Mouse (Mus musculus) limb, embryonic 15.5 days (tissue): ENCODE measurements around the gene 9930104L06Rik. TPM values are rescaled to one million over a fixed set of nuclear protein-coding genes. Genes with fewer than 3 reads are reported as not detected.

Source experiments
- ATAC-seq: fragments of 200-750 bp; cut with Nextera tagmentation; 2 replicates; pipeline ENCODE4 v1.8.0; 2017; ENCODE audit warnings: low read depth, moderate TSS enrichment; ENCODE audit not compliant: insufficient number of reproducible peaks, low FRiP score, low TSS enrichment
- H3K27ac ChIP-seq: fragments of 300-500 bp; sonication (generic); 2 replicates; pipeline ENCODE4 v1.5.1; 2015; ENCODE audit warnings: moderate library complexity, mild to moderate bottlenecking, inconsistent platforms
- H3K27me3 ChIP-seq: fragments of 300-500 bp; sonication (generic); 2 replicates; pipeline ENCODE4 v1.6.1; 2015; ENCODE audit warnings: inconsistent platforms
- H3K36me3 ChIP-seq: fragments of 300-500 bp; sonication (generic); 2 replicates; pipeline ENCODE4 v1.6.1; 2015; ENCODE audit warnings: inconsistent platforms
- H3K4me1 ChIP-seq: fragments of 300-500 bp; sonication (generic); 2 replicates; pipeline ENCODE4 v1.6.1; 2015; ENCODE audit warnings: inconsistent platforms
- H3K4me2 ChIP-seq: fragments of 300-500 bp; sonication (generic); 2 replicates; pipeline ENCODE4 v1.6.1; 2015; ENCODE audit warnings: mild to moderate bottlenecking, inconsistent platforms
- H3K4me3 ChIP-seq: fragments of 300-500 bp; sonication (generic); 2 replicates; pipeline ENCODE4 v1.5.1; 2015; ENCODE audit warnings: mild to moderate bottlenecking, inconsistent platforms
- H3K9ac ChIP-seq: fragments of 300-500 bp; sonication (generic); 2 replicates; pipeline ENCODE4 v1.6.1; 2015; ENCODE audit warnings: inconsistent platforms
- H3K9me3 ChIP-seq: fragments of 300-500 bp; sonication (generic); 2 replicates; pipeline ENCODE4 v1.6.1; 2016; ENCODE audit warnings: inconsistent platforms
- WGBS: fragments of 180-500 bp; shearing (Covaris S2); methylation state at CpG from one replicate; pipeline ENCODE4 v1.1.7; 2015; 5-methylcytosine and 5-hydroxymethylcytosine counted together
- polyA plus RNA-seq: library from polyadenylated mRNA; unstranded; fragments of >200 nt; fragmentation: Nextera tagmentation; extraction: Ambion mirVana; gene quantifications from 2 replicates; pipeline ENCODE4 v1.2.1, GENCODE M21; 2015

Gene 9930104L06Rik
- polyA plus RNA-seq, 1 experiment from 2014 or later = 13.8 TPM

GRCm38 (mm10) chr4:124985671-124986602 lies 49.1 kb downstream of the 9930104L06Rik start, which contains the start of gene Rspo1:
TSS of gene Rspo1 (plus strand) at chr4:124986430.
- under 1% methylated on average over 54 of the region's 62 CpGs for WGBS
- Histone ChIP-seq H3K9me3 (no peaks in the 10 kb centered on the region), H3K27me3 (peaks cover 100% of the 10 kb centered on the region), H3K4me2 (peak within 1 kb of the TSS; percentile 81), H3K4me1 (peaks cover 31% of the 10 kb centered on the region), H3K27ac (no peak within 1 kb of the TSS), H3K36me3 (no peaks in the 10 kb centered on the region), H3K9ac (peak within 1 kb of the TSS; percentile 23), H3K4me3 (peak within 1 kb of the TSS; percentile 48)
- ATAC-seq = no peak

DNA sequence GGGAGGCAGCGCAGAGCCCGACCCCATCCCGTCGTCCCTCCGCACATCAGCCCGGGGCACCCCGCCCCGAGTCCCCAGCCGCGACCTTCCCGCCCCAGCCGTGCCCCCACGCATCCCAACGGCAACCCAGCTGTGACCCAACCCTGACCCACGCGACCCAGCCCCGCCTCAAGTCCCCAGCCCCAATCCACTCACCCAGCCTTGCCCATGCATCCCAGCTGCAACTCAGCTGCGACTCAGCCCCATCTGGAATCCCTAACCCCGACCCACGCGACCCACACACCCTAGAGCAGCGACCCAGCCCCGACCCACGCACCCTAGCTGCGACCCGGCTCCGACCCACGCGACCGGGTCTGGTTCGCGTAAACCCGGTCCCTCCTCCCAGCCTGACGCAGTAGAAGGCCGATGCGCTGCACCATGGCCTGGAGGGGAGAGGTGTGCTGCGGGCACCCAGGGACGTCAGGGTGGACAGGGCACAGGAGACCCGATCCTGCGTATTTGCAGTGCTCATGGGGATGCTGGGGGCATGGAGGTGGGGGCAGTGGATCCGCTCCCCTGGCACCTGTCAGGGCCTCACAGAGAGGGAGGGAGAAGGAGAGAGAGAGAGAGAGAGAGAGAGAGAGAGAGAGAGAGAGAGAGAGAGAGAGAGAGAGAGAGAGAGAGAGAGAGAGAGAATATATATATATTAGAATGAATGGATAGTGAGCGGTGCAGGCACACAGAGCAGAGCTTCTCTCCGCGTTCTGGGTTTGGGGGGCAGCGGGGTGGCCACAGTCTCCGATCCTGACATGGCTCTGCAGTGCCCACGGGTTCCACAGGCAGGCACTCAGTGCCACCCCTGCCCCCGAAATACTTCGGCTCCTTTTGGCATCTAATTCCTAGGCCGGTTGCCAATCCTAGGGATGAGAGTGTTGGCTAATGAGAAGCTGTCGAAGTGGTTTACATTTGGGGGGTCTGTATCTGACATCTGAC lies 50.2 kb downstream of the 9930104L06Rik start:
- no peaks in the 10 kb centered on the region for H3K9me3 ChIP-seq
- H3K4me1 ChIP-seq = peaks cover 31% of the 10 kb centered on the region
- ATAC-seq = no peak
- H3K36me3 ChIP-seq = no peaks in the 10 kb centered on the region
- peak overlapping the region; percentile 23 for H3K9ac ChIP-seq
- H3K27ac ChIP-seq = no peak overlapping the region
- peaks cover 99% of the 10 kb centered on the region for H3K27me3 ChIP-seq
- WGBS = 2% methylated on average over 45 of the region's 51 CpGs
- peak overlapping the region; percentile 48 for H3K4me3 ChIP-seq
- peak overlapping the region; percentile 81 for H3K4me2 ChIP-seq

DNA sequence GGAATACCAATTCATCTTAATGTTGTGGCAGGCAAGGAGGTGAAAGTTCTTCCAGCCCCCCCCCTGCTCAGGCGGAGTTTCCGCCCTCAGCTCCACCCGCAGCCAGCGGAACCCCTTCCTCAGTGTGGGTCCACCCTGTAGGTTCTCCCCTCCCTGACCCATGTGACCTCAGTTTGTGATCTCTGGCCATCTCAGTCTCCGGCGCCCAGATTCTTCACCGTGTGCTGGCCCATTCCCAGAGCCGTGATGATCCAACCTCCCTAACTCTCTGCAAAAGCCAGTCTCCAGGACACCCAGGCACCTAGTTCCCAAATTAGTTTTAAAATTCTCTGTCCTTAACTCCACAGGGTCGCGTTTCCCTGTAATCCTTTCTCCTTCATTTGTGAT lies 50.9 kb downstream of the 9930104L06Rik start:
- Histone ChIP-seq H3K4me3 (no peak overlapping the region), H3K27ac (no peak overlapping the region), H3K9ac (no peak overlapping the region), H3K4me1 (peaks cover 31% of the 10 kb centered on the region), H3K27me3 (peaks cover 94% of the 10 kb centered on the region), H3K9me3 (no peaks in the 10 kb centered on the region), H3K4me2 (no peak overlapping the region), H3K36me3 (no peaks in the 10 kb centered on the region)
- 7% methylated on average over 10 of the region's 10 CpGs for WGBS
- ATAC-seq = no peak

GRCm38 (mm10) chr4:124988382-124988781 lies 51.5 kb downstream of the 9930104L06Rik start:
- Histone ChIP-seq H3K4me1 (peaks cover 31% of the 10 kb centered on the region), H3K4me3 (no peak overlapping the region), H3K4me2 (no peak overlapping the region), H3K27ac (no peak overlapping the region), H3K9ac (no peak overlapping the region), H3K27me3 (peaks cover 93% of the 10 kb centered on the region), H3K9me3 (no peaks in the 10 kb centered on the region), H3K36me3 (no peaks in the 10 kb centered on the region)
- 13% methylated on average over 9 of the region's 9 CpGs for WGBS
- ATAC-seq = no peak

GRCm38 (mm10) chr4:124989787-124990253 lies 53.0 kb downstream of the 9930104L06Rik start:
- no peaks in the 10 kb centered on the region for H3K36me3 ChIP-seq
- H3K27me3 ChIP-seq = peaks cover 89% of the 10 kb centered on the region
- H3K9me3 ChIP-seq = no peaks in the 10 kb centered on the region
- H3K9ac ChIP-seq = no peak overlapping the region
- no peak for ATAC-seq
- no peak overlapping the region for H3K4me3 ChIP-seq
- no peak overlapping the region for H3K27ac ChIP-seq
- H3K4me1 ChIP-seq = peaks cover 31% of the 10 kb centered on the region
- 2% methylated on average over 20 of the region's 20 CpGs for WGBS
- 0 out of 2 replicates have a peak overlapping the region, but pooled peaks have one; percentile 2 for H3K4me2 ChIP-seq

DNA sequence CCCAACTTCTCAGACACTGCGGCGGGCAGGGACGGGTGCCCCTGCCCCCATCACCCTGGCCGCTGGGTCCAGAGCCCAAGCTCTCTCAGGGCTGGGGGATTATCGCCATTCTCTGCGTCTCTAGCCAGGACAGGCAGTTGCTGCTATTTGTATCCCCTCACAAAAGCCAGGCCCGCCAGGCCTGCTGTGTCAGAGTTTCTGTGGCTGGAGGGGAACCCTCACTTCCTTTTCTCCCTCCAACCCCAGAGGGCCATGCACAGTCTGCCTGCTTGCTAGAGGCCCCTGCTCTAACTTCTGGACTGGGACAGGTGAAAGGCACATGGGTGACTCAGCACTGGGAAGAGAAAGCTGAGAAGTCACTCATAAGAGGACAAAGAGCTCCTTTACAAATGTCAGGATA lies 53.5 kb downstream of the 9930104L06Rik start:
- Histone ChIP-seq H3K9ac (no peak overlapping the region), H3K4me3 (no peak overlapping the region)

More for the DNA sequence above, 53.5 kb downstream of the 9930104L06Rik start:
- ATAC-seq = no peak
- H3K27ac ChIP-seq = no peak overlapping the region
- H3K27me3 ChIP-seq = peaks cover 84% of the 10 kb centered on the region
- H3K9me3 ChIP-seq = no peaks in the 10 kb centered on the region
- no peaks in the 10 kb centered on the region for H3K36me3 ChIP-seq
- H3K4me1 ChIP-seq = peaks cover 28% of the 10 kb centered on the region
- H3K4me2 ChIP-seq = 0 out of 2 replicates have a peak overlapping the region, but pooled peaks have one; percentile 2
- 4% methylated on average over 7 of the region's 7 CpGs for WGBS

Other genes with a start within 250 kb of the 9930104L06Rik start
- gene Utp11, start 243.4 kb upstream of the 9930104L06Rik start, polyA plus RNA-seq = 74.7 and 79.4 TPM in 2 replicates
- 11.5 and 15.4 TPM in 2 replicates for gene Fhl3, start 236.3 kb upstream of the 9930104L06Rik start, polyA plus RNA-seq
- 131 and 134 TPM in 2 replicates for gene Sf3a3, start 222.3 kb upstream of the 9930104L06Rik start, polyA plus RNA-seq
- gene Inpp5b, start 195.2 kb upstream of the 9930104L06Rik start, polyA plus RNA-seq = 31.0 and 33.5 TPM in 2 replicates
- 10.7 and 12.4 TPM in 2 replicates for gene Mtf1, start 134.9 kb upstream of the 9930104L06Rik start, polyA plus RNA-seq
- 32.1 and 40.1 TPM in 2 replicates for gene Yrdc, start 86.4 kb upstream of the 9930104L06Rik start, polyA plus RNA-seq
- 51.9 and 55.7 TPM in 2 replicates for gene 1110065P20Rik, start 85.9 kb upstream of the 9930104L06Rik start, polyA plus RNA-seq
- 0.25 and 0.52 TPM in 2 replicates for gene Maneal, start 74.9 kb upstream of the 9930104L06Rik start, polyA plus RNA-seq
- 0.05 and 0.08 TPM in 2 replicates for gene Epha10, start 56.1 kb upstream of the 9930104L06Rik start, polyA plus RNA-seq
- 95.9 and 97.8 TPM in 2 replicates for gene Cdca8, start 2.3 kb downstream of the 9930104L06Rik start, polyA plus RNA-seq
- 1.7 and 2.4 TPM in 2 replicates for gene Rspo1, start 49.4 kb downstream of the 9930104L06Rik start, polyA plus RNA-seq
- 78.4 and 84.7 TPM in 2 replicates for gene Gnl2, start 79.5 kb downstream of the 9930104L06Rik start, polyA plus RNA-seq
- 0.13 TPM in 1 of 2 replicates, not detected in the other for gene Dnali1, start 128.7 kb downstream of the 9930104L06Rik start, polyA plus RNA-seq
- gene Snip1, start 129.6 kb downstream of the 9930104L06Rik start, polyA plus RNA-seq = 30.5 and 31.0 TPM in 2 replicates
- 48.6 and 49.3 TPM in 2 replicates for gene Meaf6, start 148.1 kb downstream of the 9930104L06Rik start, polyA plus RNA-seq
- gene Zc3h12a, start 190.8 kb downstream of the 9930104L06Rik start, polyA plus RNA-seq = 1.8 and 2.1 TPM in 2 replicates